24 mouse cellular contexts compared by ENCODE assay signal in the genomic region with DNA sequence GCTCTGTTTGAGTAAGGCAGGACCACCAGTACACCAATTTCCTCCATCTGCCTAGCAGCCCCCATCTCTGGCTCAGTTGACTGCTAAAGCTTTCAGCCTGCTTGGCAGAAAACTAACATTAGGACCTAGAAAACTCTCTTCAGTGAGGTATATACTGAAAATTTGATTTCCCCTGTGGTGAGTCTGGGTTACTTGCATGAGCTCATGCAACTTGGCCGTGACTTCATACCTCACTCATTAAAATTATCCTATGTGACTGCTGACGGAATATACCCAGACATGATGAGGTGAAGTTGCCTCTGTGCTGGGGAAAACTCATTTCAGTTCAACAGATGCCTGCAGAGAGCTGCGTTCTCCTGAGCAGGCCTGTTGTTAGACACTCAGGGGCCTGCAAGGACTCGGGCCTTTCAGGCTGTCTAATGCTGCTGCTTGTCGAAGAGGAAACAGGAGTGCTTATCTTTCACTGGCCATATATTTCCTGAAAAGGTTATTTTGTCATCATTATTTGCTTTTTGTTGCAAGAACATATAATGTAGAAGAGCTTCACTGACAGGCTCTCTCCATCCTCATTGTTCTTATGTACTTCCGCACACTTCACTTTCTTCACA.
A peak's percentile ranks its signal among the peaks of the same experiment; 100 is the strongest.
DNase-seq lines count a peak whose midpoint lies in the region; ATAC-seq and TF ChIP-seq lines count a peak whose summit lies in the region.
"Had no signal": no experiment of that assay in that cellular context is flagged by ENCODE, and none has a peak within 500 bp of the region (broad histone marks: within the 10 kb centered on the region; RNA-seq: fewer than 3 reads in every experiment).

No protein-coding gene starts in this region.

- ATAC-seq in heart, embryonic 13.5 days (ENCODE audit: extremely low read depth, insufficient number of reproducible peaks, low FRiP score, low TSS enrichment), result no peak; the same call in 1 of the 2 replicates
- ATAC-seq in liver, embryonic 11.5 days (replicated peaks; ENCODE audit: low FRiP score), result peak; percentile 66
- ATAC-seq: activated CD4-positive, CD25-positive, alpha-beta regulatory T cell, adult 4 months; forebrain, embryonic 16.5 days had no signal

- TF ChIP-seq POLR2A in cerebellum, adult 2 months (IDR thresholded peaks at IDR 0.05; ENCODE audit: borderline replicate concordance, insufficient read depth, low read length), result no peak

- H3K36me3 ChIP-seq in heart, embryonic 13.5 days, result no peaks in the 10 kb centered on the region
- H3K36me3 ChIP-seq in heart, embryonic 10.5 days, result no peaks in the 10 kb centered on the region
- no peaks in the 10 kb centered on the region for H3K36me3 ChIP-seq in liver, embryonic 11.5 days (ENCODE audit: control insufficient read depth, insufficient read depth, low read length)
- H3K36me3 ChIP-seq: embryonic facial prominence, embryonic 13.5 days; G1E; heart, embryonic 15.5 days had no signal

- H3K4me3 ChIP-seq in heart, embryonic 13.5 days, result no peak overlapping the region
- no peak overlapping the region for H3K4me3 ChIP-seq in heart, embryonic 10.5 days
- H3K4me3 ChIP-seq in liver, embryonic 11.5 days (ENCODE audit: low read depth, low read length), result no peak overlapping the region
- H3K4me3 ChIP-seq in cerebellum, adult 2 months (replicated peaks; ENCODE audit: insufficient read depth, low read depth, low read length), result no peak overlapping the region
- H3K4me3 ChIP-seq: embryonic facial prominence, embryonic 13.5 days; heart, embryonic 15.5 days; hindbrain, embryonic 10.5 days had no signal

- no peak overlapping the region for H3K4me2 ChIP-seq in heart, embryonic 13.5 days
- no peak overlapping the region for H3K4me2 ChIP-seq in liver, embryonic 11.5 days
- H3K4me2 ChIP-seq: embryonic facial prominence, embryonic 13.5 days; heart, embryonic 15.5 days; lung, embryonic 14.5 days; midbrain, embryonic 11.5 days had no signal

- peak overlapping the region; percentile 25; the same call in 1 of the 2 replicates for H3K27ac ChIP-seq in heart, embryonic 13.5 days (replicated peaks)
- H3K27ac ChIP-seq in heart, embryonic 10.5 days, result no peak overlapping the region
- peak overlapping the region; percentile 19; the same call in 1 of the 2 replicates for H3K27ac ChIP-seq in liver, embryonic 11.5 days (ENCODE audit: low read depth, low read length)
- no peak overlapping the region for H3K27ac ChIP-seq in cerebellum, adult 2 months (ENCODE audit: insufficient read depth, low read length)
- H3K27ac ChIP-seq: embryonic facial prominence, embryonic 13.5 days; heart, embryonic 15.5 days; hindbrain, embryonic 10.5 days had no signal

- no peak for DNase-seq in heart, embryonic 10.5 days (ENCODE audit: low spot score)
- DNase-seq in c-Kit-positive CD71-negative TER-119-negative erythroid progenitor cells, embryonic 14.5 days (ENCODE audit: low read depth), result peak; percentile 7
- peak; percentile 17 for DNase-seq in forelimb bud, embryonic 11.5 days (ENCODE audit: low read depth, low spot score)
- no peak for DNase-seq in liver, embryonic 11.5 days (ENCODE audit: low spot score)
- no peak for DNase-seq in cerebellum, adult 2 months
- DNase-seq in left cerebral cortex, postnatal 36 days (ENCODE audit: low spot score in 2 of 2), result no peak
- DNase-seq in embryo, embryonic 9.5 days (ENCODE audit: extremely low spot score), result no peak
- DNase-seq: adrenal gland, postnatal 14 days; cerebellum, adult 11-12 months; cerebellum, postnatal 36 days; kidney, adult 11 months; kidney, postnatal 10 days; layer of hippocampus, postnatal 36 days; lung, embryonic 14.5 days; retina, postnatal 1 day; right cerebral cortex, postnatal 4 days had no signal

- peaks cover 68% of the 10 kb centered on the region for H3K27me3 ChIP-seq in heart, embryonic 13.5 days (replicated peaks)
- peaks cover 66% of the 10 kb centered on the region for H3K27me3 ChIP-seq in heart, embryonic 10.5 days (ENCODE audit: insufficient read depth, poor library complexity, severe bottlenecking)
- H3K27me3 ChIP-seq in liver, embryonic 11.5 days (replicated peaks; ENCODE audit: control insufficient read depth, insufficient read depth, low read length), result no peaks in the 10 kb centered on the region
- no peaks in the 10 kb centered on the region for H3K27me3 ChIP-seq in cerebellum, adult 2 months (ENCODE audit: control insufficient read depth, insufficient read depth, low read length)
- H3K27me3 ChIP-seq: embryonic facial prominence, embryonic 13.5 days had no signal

- intact Hi-C loops in left cerebral cortex, postnatal 36 days (cut with DNase I), result no loop called here

- WGBS in heart, embryonic 13.5 days, result 55% methylated on average over 6 of the region's 6 CpGs
- WGBS in heart, embryonic 10.5 days, result 58% methylated on average over 6 of the region's 6 CpGs
- WGBS in liver, embryonic 11.5 days, result 49% methylated on average over 6 of the region's 6 CpGs
- WGBS in cerebellum, adult 2 months, result 86% methylated on average over 6 of the region's 6 CpGs

- no peak for TF ChIP-seq CTCF in cerebellum, adult 2 months (IDR thresholded peaks at IDR 0.05; ENCODE audit: borderline replicate concordance, insufficient read depth, low read depth, low read length)

- no peaks in the 10 kb centered on the region for H3K9me3 ChIP-seq in heart, embryonic 13.5 days
- no peaks in the 10 kb centered on the region for H3K9me3 ChIP-seq in heart, embryonic 10.5 days
- no peaks in the 10 kb centered on the region for H3K9me3 ChIP-seq in liver, embryonic 11.5 days (ENCODE audit: control insufficient read depth, low read length)
- H3K9me3 ChIP-seq: embryonic facial prominence, embryonic 13.5 days; G1E; heart, embryonic 15.5 days; hindbrain, embryonic 10.5 days had no signal

- no peak overlapping the region for H3K9ac ChIP-seq in heart, embryonic 13.5 days
- H3K9ac ChIP-seq in liver, embryonic 11.5 days (ENCODE audit: low read depth, low read length), result no peak overlapping the region
- H3K9ac ChIP-seq: embryonic facial prominence, embryonic 13.5 days; heart, embryonic 15.5 days; lung, embryonic 14.5 days had no signal

- H3K4me1 ChIP-seq in heart, embryonic 13.5 days, result peaks cover 29% of the 10 kb centered on the region
- H3K4me1 ChIP-seq in heart, embryonic 10.5 days, result peaks cover 10% of the 10 kb centered on the region; the same call in 1 of the 2 replicates
- H3K4me1 ChIP-seq in liver, embryonic 11.5 days (replicated peaks; ENCODE audit: control insufficient read depth, insufficient read depth, low read length), result peaks cover 6% of the 10 kb centered on the region
- no peaks in the 10 kb centered on the region for H3K4me1 ChIP-seq in cerebellum, adult 2 months (ENCODE audit: control insufficient read depth, insufficient read depth, low read length)

Comparison
In these comparisons a context has a peak if more than half of its experiments do, and no peak if none do; other contexts are left out.
1. H3K27ac ChIP-seq: peak in heart, embryonic 13.5 days (single experiment) and liver, embryonic 11.5 days (single experiment); none in heart, embryonic 10.5 days (single experiment) and cerebellum, adult 2 months (single experiment).
2. DNase-seq: peak in c-Kit-positive CD71-negative TER-119-negative erythroid progenitor cells, embryonic 14.5 days (single experiment) and forelimb bud, embryonic 11.5 days (single experiment); none in heart, embryonic 10.5 days (single experiment), liver, embryonic 11.5 days (single experiment), cerebellum, adult 2 months (0 of 2), left cerebral cortex, postnatal 36 days (0 of 2) and embryo, embryonic 9.5 days (single experiment).